Comparison of ENCODE assay signal across 18 mouse cellular contexts in genomic region chr9:43395209-43395608, GRCm38 (mm10).
DNase-seq lines count a peak whose midpoint lies in the region; ATAC-seq and TF ChIP-seq lines count a peak whose summit lies in the region.
"Had no signal": no experiment of that assay in that cellular context is flagged by ENCODE, and none has a peak within 500 bp of the region (broad histone marks: within the 10 kb centered on the region; RNA-seq: fewer than 3 reads in every experiment).

No protein-coding gene starts in this region.

- no peaks in the 10 kb centered on the region for H3K27me3 ChIP-seq in forebrain, postnatal 0 days (ENCODE audit: insufficient read depth, low read length)
- no peaks in the 10 kb centered on the region for H3K27me3 ChIP-seq in forebrain, embryonic 11.5 days (ENCODE audit: control insufficient read depth, insufficient read depth, low read length)
- H3K27me3 ChIP-seq: embryonic facial prominence, embryonic 13.5 days; forebrain, embryonic 13.5 days; hindbrain, embryonic 12.5 days; stomach, embryonic 15.5 days had no signal

- no peaks in the 10 kb centered on the region for H3K9me3 ChIP-seq in forebrain, postnatal 0 days (ENCODE audit: low read length)
- H3K9me3 ChIP-seq in forebrain, embryonic 11.5 days (ENCODE audit: control insufficient read depth, low read length) = peaks cover 4% of the 10 kb centered on the region; the same call in 1 of the 2 replicates
- H3K9me3 ChIP-seq: hindbrain, embryonic 12.5 days; limb, embryonic 10.5 days; stomach, embryonic 15.5 days had no signal

- H3K36me3 ChIP-seq in forebrain, postnatal 0 days (ENCODE audit: insufficient read depth) = no peaks in the 10 kb centered on the region
- no peaks in the 10 kb centered on the region for H3K36me3 ChIP-seq in forebrain, embryonic 11.5 days (ENCODE audit: control insufficient read depth, insufficient read depth, low read length)
- H3K36me3 ChIP-seq: embryonic facial prominence, embryonic 13.5 days; hindbrain, embryonic 12.5 days; limb, embryonic 10.5 days; stomach, embryonic 15.5 days had no signal

- ATAC-seq in forebrain, postnatal 0 days = no peak
- ATAC-seq in forebrain, embryonic 11.5 days (replicated peaks; ENCODE audit: low FRiP score) = no peak
- ATAC-seq in erythroid progenitor cell, adult 5-6 weeks (replicated peaks; ENCODE audit: low FRiP score, poor library complexity, severe bottlenecking) = no peak
- ATAC-seq: activated CD4-positive, CD25-positive, alpha-beta regulatory T cell, adult 4 months; forebrain, embryonic 13.5 days had no signal

- no peak overlapping the region for H3K9ac ChIP-seq in forebrain, postnatal 0 days
- H3K9ac ChIP-seq in forebrain, embryonic 11.5 days (ENCODE audit: low read length) = no peak overlapping the region
- H3K9ac ChIP-seq: embryonic facial prominence, embryonic 13.5 days; forebrain, embryonic 13.5 days; hindbrain, embryonic 12.5 days; stomach, embryonic 15.5 days had no signal

- no peak overlapping the region for H3K27ac ChIP-seq in forebrain, postnatal 0 days (ENCODE audit: low read depth, low read length)
- no peak overlapping the region for H3K27ac ChIP-seq in forebrain, embryonic 11.5 days (ENCODE audit: low read depth, low read length)
- H3K27ac ChIP-seq: embryonic facial prominence, embryonic 13.5 days; forebrain, embryonic 13.5 days; hindbrain, embryonic 12.5 days; limb, embryonic 10.5 days; stomach, embryonic 15.5 days had no signal

- DNase-seq in forebrain, postnatal 0 days = no peak
- DNase-seq in forebrain, embryonic 11.5 days (ENCODE audit: low spot score) = no peak
- DNase-seq in layer of hippocampus, adult 11-12 months (ENCODE audit: low spot score) = peak; percentile 27
- DNase-seq in layer of hippocampus, adult 9-11 months = no peak
- peak; percentile 19 for DNase-seq in thymus, postnatal 14 days
- DNase-seq in thymus, adult 18-20 months = no peak
- no peak for DNase-seq in cerebellum, adult 9-10 months
- DNase-seq: B cell, adult 2 months; cerebellum, adult 2 months; lung, adult 18-20 months had no signal

- TF ChIP-seq CTCF in forebrain, postnatal 0 days (IDR thresholded peaks at IDR 0.05; ENCODE audit: low read depth) = peak; percentile 40

- 50% methylated on average over 5 of the region's 5 CpGs for WGBS in forebrain, postnatal 0 days
- 52% methylated on average over 5 of the region's 5 CpGs for WGBS in forebrain, embryonic 11.5 days

- no peaks in the 10 kb centered on the region for H3K4me1 ChIP-seq in forebrain, postnatal 0 days (ENCODE audit: insufficient read depth)
- no peaks in the 10 kb centered on the region for H3K4me1 ChIP-seq in forebrain, embryonic 11.5 days (replicated peaks; ENCODE audit: control insufficient read depth, insufficient read depth, low read length)
- H3K4me1 ChIP-seq: forebrain, embryonic 13.5 days; hindbrain, embryonic 12.5 days; megakaryocyte, embryonic 14.5 days; stomach, embryonic 15.5 days had no signal

- no peak overlapping the region for H3K4me3 ChIP-seq in forebrain, postnatal 0 days (ENCODE audit: low read depth, low read length)
- H3K4me3 ChIP-seq in forebrain, embryonic 11.5 days (ENCODE audit: low read depth, low read length) = no peak overlapping the region
- H3K4me3 ChIP-seq: embryonic facial prominence, embryonic 13.5 days; forebrain, embryonic 13.5 days; hindbrain, embryonic 12.5 days; limb, embryonic 10.5 days; megakaryocyte, embryonic 14.5 days; stomach, embryonic 15.5 days had no signal

- H3K4me2 ChIP-seq in forebrain, postnatal 0 days (ENCODE audit: low read depth) = no peak overlapping the region
- no peak overlapping the region for H3K4me2 ChIP-seq in forebrain, embryonic 11.5 days (ENCODE audit: low read depth, low read length, severe bottlenecking)
- H3K4me2 ChIP-seq: embryonic facial prominence, embryonic 13.5 days; forebrain, embryonic 13.5 days; hindbrain, embryonic 12.5 days; stomach, embryonic 15.5 days had no signal

Comparison
In these comparisons a context has a peak if more than half of its experiments do, and no peak if none do; other contexts are left out.
1. DNase-seq: peak in layer of hippocampus, adult 11-12 months (single experiment) and thymus, postnatal 14 days (single experiment); none in forebrain, postnatal 0 days (single experiment), forebrain, embryonic 11.5 days (single experiment), layer of hippocampus, adult 9-11 months (single experiment), thymus, adult 18-20 months (0 of 2) and cerebellum, adult 9-10 months (single experiment).